Mouse (Mus musculus): ENCODE data around the gene Nkx1-1. TPM values are rescaled to one million over a fixed set of nuclear protein-coding genes. Genes with fewer than 3 reads are reported as not detected.

Nkx1-1 gene
- polyA plus RNA-seq, 1 experiment from 2014 or later: not detected

- DNase-seq (ENCODE audit: low spot score): no peak
- H3K4me1 ChIP-seq: no peaks in the 10 kb centered on the region
- H3K9me3 ChIP-seq (replicated peaks): no peaks in the 10 kb centered on the region
- peaks cover 27% of the 10 kb centered on the region for H3K36me3 ChIP-seq
- no peaks in the 10 kb centered on the region for H3K27me3 ChIP-seq (ENCODE audit: low read depth, poor library complexity, severe bottlenecking)
- H3K27ac ChIP-seq (replicated peaks): no peak overlapping the region
- H3K4me3 ChIP-seq: no peak overlapping the region
- 85% methylated on average over 11 of the region's 11 CpGs for WGBS
These were observed 46.2 kb downstream of the Nkx1-1 start for GRCm38 (mm10) chr5:33387550-33387949.

Other genes starting within 250 kb of the Nkx1-1 start
- gene Spon2, start 215.5 kb downstream of the Nkx1-1 start, polyA plus RNA-seq (2016; fragmentation: Nextera tagmentation; extraction: Ambion mirVana): 3.4 and 3.5 TPM in 2 replicates
- 484 and 530 TPM in 2 replicates for gene Ctbp1, start 159.0 kb downstream of the Nkx1-1 start, polyA plus RNA-seq (2016; fragmentation: Nextera tagmentation; extraction: Ambion mirVana)
- 177 and 182 TPM in 2 replicates for gene Maea, start 98.5 kb downstream of the Nkx1-1 start, polyA plus RNA-seq (2016; fragmentation: Nextera tagmentation; extraction: Ambion mirVana)
- gene Uvssa, start 55.4 kb downstream of the Nkx1-1 start, polyA plus RNA-seq (2016; fragmentation: Nextera tagmentation; extraction: Ambion mirVana): 6.1 and 8.1 TPM in 2 replicates
- gene Fam53a, start 195.7 kb upstream of the Nkx1-1 start, polyA plus RNA-seq (2016; fragmentation: Nextera tagmentation; extraction: Ambion mirVana): 63.9 and 70.4 TPM in 2 replicates
- gene Gm9903, start 195.9 kb upstream of the Nkx1-1 start, polyA plus RNA-seq (2016; fragmentation: Nextera tagmentation; extraction: Ambion mirVana): 0.27 and 0.71 TPM in 2 replicates
- gene Slbp, start 218.6 kb upstream of the Nkx1-1 start, polyA plus RNA-seq (2016; fragmentation: Nextera tagmentation; extraction: Ambion mirVana): 309 and 347 TPM in 2 replicates
- gene Tacc3, start 224.2 kb upstream of the Nkx1-1 start, polyA plus RNA-seq (2016; fragmentation: Nextera tagmentation; extraction: Ambion mirVana): 317 and 336 TPM in 2 replicates
- 38.2 and 46.0 TPM in 2 replicates for gene Tmem129, start 224.4 kb upstream of the Nkx1-1 start, polyA plus RNA-seq (2016; fragmentation: Nextera tagmentation; extraction: Ambion mirVana)